Mouse (Mus musculus): ENCODE data around the gene Maneal.

DNA sequence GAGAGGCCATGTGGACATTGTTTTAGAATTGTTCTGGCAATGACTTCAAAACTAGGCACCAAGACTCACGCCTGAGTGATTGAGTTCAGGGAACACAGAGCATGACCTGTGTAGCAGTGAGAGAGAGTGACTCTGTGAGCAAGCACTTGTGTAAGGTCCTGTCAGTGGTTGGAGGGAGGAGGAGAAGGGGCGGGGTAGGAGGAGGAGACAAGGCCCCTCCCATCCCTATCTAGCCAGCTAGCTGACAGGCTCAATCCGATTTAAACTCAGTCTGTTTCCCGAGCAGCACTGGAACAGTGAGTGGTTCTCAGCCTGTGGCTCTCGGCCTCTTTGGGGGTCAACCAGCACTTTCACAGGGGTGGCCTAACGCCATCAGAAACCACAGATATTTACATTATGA lies 44.2 kb downstream of the Maneal start:
- TF ChIP-seq ZNF384 (IDR thresholded peaks at IDR 0.05; ENCODE audit: low read depth, low read length) = no peak
- TF ChIP-seq MAFK (IDR thresholded peaks at IDR 0.05; ENCODE audit: insufficient read depth, low read depth, low read length) = no peak
